Comparison of ENCODE assay signal across 10 mouse cellular contexts in genomic region chr7:142659767-142660650, GRCm38 (mm10). TPM values are rescaled to one million over a fixed set of nuclear protein-coding genes. Genes with fewer than 3 reads are reported as not detected.
DNase-seq lines count a peak whose midpoint lies in the region; ATAC-seq and TF ChIP-seq lines count a peak whose summit lies in the region.
"Had no signal": no experiment of that assay in that cellular context is flagged by ENCODE, and none has a peak within 500 bp of the region (broad histone marks: within the 10 kb centered on the region; RNA-seq: fewer than 3 reads in every experiment).

No protein-coding gene starts in this region.

- H3K4me3 ChIP-seq in heart, embryonic 12.5 days: peak overlapping the region; percentile 62
- H3K4me3 ChIP-seq in hindbrain, embryonic 12.5 days: peak overlapping the region; percentile 39
- peak overlapping the region; percentile 38 for H3K4me3 ChIP-seq in midbrain, embryonic 13.5 days (replicated peaks)

- H3K4me2 ChIP-seq in heart, embryonic 12.5 days: peak overlapping the region; percentile 72
- peak overlapping the region; percentile 52 for H3K4me2 ChIP-seq in hindbrain, embryonic 12.5 days (replicated peaks)
- H3K4me2 ChIP-seq in midbrain, embryonic 13.5 days (replicated peaks): peak overlapping the region; percentile 52

- peak overlapping the region; percentile 98 for H3K27ac ChIP-seq in heart, embryonic 12.5 days (ENCODE audit: poor library complexity, severe bottlenecking)
- H3K27ac ChIP-seq in hindbrain, embryonic 12.5 days: peak overlapping the region; percentile 71
- H3K27ac ChIP-seq in midbrain, embryonic 13.5 days: no peak overlapping the region

- peaks cover 10% of the 10 kb centered on the region for H3K36me3 ChIP-seq in heart, embryonic 12.5 days
- no peaks in the 10 kb centered on the region for H3K36me3 ChIP-seq in hindbrain, embryonic 12.5 days
- H3K36me3 ChIP-seq in midbrain, embryonic 13.5 days: no peaks in the 10 kb centered on the region

- WGBS in heart, embryonic 12.5 days: 2% methylated on average over 43 of the region's 43 CpGs
- WGBS in hindbrain, embryonic 12.5 days: 1% methylated on average over 43 of the region's 43 CpGs
- 2% methylated on average over 40 of the region's 43 CpGs for WGBS in midbrain, embryonic 13.5 days

- no peak for DNase-seq in heart, adult 11 months
- DNase-seq in brain, embryonic 14.5 days (ENCODE audit: low read depth): peak; percentile 9
- DNase-seq in adrenal gland, adult 8-10 months: no peak
- no peak for DNase-seq in adrenal gland, adult 18-20 months (ENCODE audit: low spot score in 2 of 2)
- DNase-seq: cerebellum, adult 11-12 months; layer of hippocampus, adult 9-11 months had no signal

- no peak for TF ChIP-seq POLR2A in brain, embryonic 14.5 days (IDR thresholded peaks at IDR 0.05; ENCODE audit: borderline replicate concordance, extremely low read depth, insufficient read depth, insufficient read length, poor library complexity, severe bottlenecking)

- peaks cover 12% of the 10 kb centered on the region for H3K4me1 ChIP-seq in heart, embryonic 12.5 days (replicated peaks)
- peaks cover 31% of the 10 kb centered on the region for H3K4me1 ChIP-seq in hindbrain, embryonic 12.5 days
- peaks cover 38% of the 10 kb centered on the region for H3K4me1 ChIP-seq in midbrain, embryonic 13.5 days (replicated peaks)

- 0 out of 2 replicates have a peak, but pooled peaks have one; percentile 16 for ATAC-seq in heart, embryonic 12.5 days (ENCODE audit: insufficient number of reproducible peaks, low FRiP score)
- ATAC-seq in hindbrain, embryonic 12.5 days (ENCODE audit: low FRiP score): no peak
- ATAC-seq in midbrain, embryonic 13.5 days: no peak
- ATAC-seq in frontal cortex, adult (ENCODE audit: low TSS enrichment): no peak

- no peak for TF ChIP-seq CTCF in brain, embryonic 14.5 days (IDR thresholded peaks at IDR 0.05; ENCODE audit: borderline replicate concordance, extremely low read depth, insufficient read depth, insufficient read length)

- H3K9me3 ChIP-seq in heart, embryonic 12.5 days (replicated peaks): no peaks in the 10 kb centered on the region
- no peaks in the 10 kb centered on the region for H3K9me3 ChIP-seq in hindbrain, embryonic 12.5 days (replicated peaks)
- no peaks in the 10 kb centered on the region for H3K9me3 ChIP-seq in midbrain, embryonic 13.5 days

- H3K9ac ChIP-seq in heart, embryonic 12.5 days: peak overlapping the region; percentile 97
- peak overlapping the region; percentile 65 for H3K9ac ChIP-seq in hindbrain, embryonic 12.5 days
- H3K9ac ChIP-seq in midbrain, embryonic 13.5 days (replicated peaks): no peak overlapping the region

- peaks cover 67% of the 10 kb centered on the region for H3K27me3 ChIP-seq in heart, embryonic 12.5 days (replicated peaks)
- H3K27me3 ChIP-seq in hindbrain, embryonic 12.5 days: peaks cover 94% of the 10 kb centered on the region
- H3K27me3 ChIP-seq in midbrain, embryonic 13.5 days: peaks cover 100% of the 10 kb centered on the region

RNA-seq across cellular contexts. Expression of gene Igf2, which starts 6.6 kb away (rescaled TPM):
- 1,315 and 1,354 TPM in 2 replicates for polyA plus RNA-seq in heart, embryonic 12.5 days (2016; fragmentation: Nextera tagmentation; extraction: Ambion mirVana)
- polyA plus RNA-seq in brain, embryonic 14.5 days (2012; rRNA removed): 234 and 457 TPM in 2 replicates
- polyA plus RNA-seq in hindbrain, embryonic 12.5 days (2016; fragmentation: Nextera tagmentation; extraction: Ambion mirVana): 323 and 363 TPM in 2 replicates
- polyA plus RNA-seq in midbrain, embryonic 13.5 days (2015; fragmentation: Nextera tagmentation; extraction: Ambion mirVana): 96.3 and 112 TPM in 2 replicates
- 10 to 100 TPM; 17.1 to 37.9 (median 21.7) TPM for total RNA-seq in adrenal gland, adult 8-10 months (2022)
- total RNA-seq in adrenal gland, adult 18-20 months (2021): 10 to 100 TPM; 15.2 to 22.1 TPM

RNA-seq across cellular contexts. Expression of gene Gm49394, which starts 9.7 kb away (rescaled TPM):
- 0.04 and 0.21 TPM in 2 replicates for polyA plus RNA-seq in heart, embryonic 12.5 days (2016; fragmentation: Nextera tagmentation; extraction: Ambion mirVana)
- polyA plus RNA-seq in brain, embryonic 14.5 days (2012; rRNA removed): 0.06 and 0.34 TPM in 2 replicates
- polyA plus RNA-seq in hindbrain, embryonic 12.5 days (2016; fragmentation: Nextera tagmentation; extraction: Ambion mirVana): not detected in 2 replicates
- not detected in 2 replicates for polyA plus RNA-seq in midbrain, embryonic 13.5 days (2015; fragmentation: Nextera tagmentation; extraction: Ambion mirVana)
- not detected for total RNA-seq in adrenal gland, adult 8-10 months (2022)
- total RNA-seq in adrenal gland, adult 18-20 months (2021): not detected
